Mouse (Mus musculus) retina, embryonic 14.5 days (tissue): ENCODE measurements around the gene Pcx.

ENCODE experiments used
- DNase-seq: peaks from one replicate; pipeline ENCODE4 v3.0.0-alpha.2; 2015; ENCODE audit warnings: low spot score

Pcx gene

GRCm38 (mm10) chr19:4619461-4619860 is 109.2 kb downstream of the Pcx start:
- no peak for DNase-seq

- DNase-seq, result no peak
Measured at GRCm38 (mm10) chr19:4620721-4621120, 110.4 kb downstream of the Pcx start.

GRCm38 (mm10) chr19:4622780-4623179 is 112.5 kb downstream of the Pcx start:
- no peak for DNase-seq

- no peak for DNase-seq
Measured at GRCm38 (mm10) chr19:4623419-4623818, 113.1 kb downstream of the Pcx start.

- no peak for DNase-seq
Measured at GRCm38 (mm10) chr19:4624006-4624405, 113.7 kb downstream of the Pcx start.

GRCm38 (mm10) chr19:4624406-4625178 is 114.3 kb downstream of the Pcx start:
- no peak for DNase-seq

- DNase-seq, result peak; percentile 90
Measured at GRCm38 (mm10) chr19:4625179-4625828, 115.0 kb downstream of the Pcx start, which contains the start of gene Rce1. TSS of gene Rce1 (minus strand) at chr19:4625641.

- no peak for DNase-seq
Measured at GRCm38 (mm10) chr19:4625829-4626535, 115.7 kb downstream of the Pcx start.

GRCm38 (mm10) chr19:4628819-4629218 is 118.5 kb downstream of the Pcx start:
- peak; percentile 93 for DNase-seq

- no peak for DNase-seq
Measured at GRCm38 (mm10) chr19:4635986-4636385, 125.7 kb downstream of the Pcx start.

- peak; percentile 77 for DNase-seq
Measured at GRCm38 (mm10) chr19:4644271-4644670, 134.0 kb downstream of the Pcx start.

- no peak for DNase-seq
Measured at GRCm38 (mm10) chr19:4646917-4647492, 136.7 kb downstream of the Pcx start.

GRCm38 (mm10) chr19:4658156-4658555 is 147.9 kb downstream of the Pcx start:
- DNase-seq, result no peak

- no peak for DNase-seq
Measured at GRCm38 (mm10) chr19:4666815-4667214, 156.5 kb downstream of the Pcx start.

- no peak for DNase-seq
Measured at GRCm38 (mm10) chr19:4670776-4671175, 160.5 kb downstream of the Pcx start.
